Mouse (Mus musculus) ovary, postnatal 10 days (tissue): Measurements from ENCODE around the gene Clec2e.
"Not testable (repeated sequence)": the region's sequence is repeated elsewhere in the genome, so short reads cannot be mapped to it uniquely, and the experiment has no call there.

Source experiments
- DNase-seq: peaks from one replicate; pipeline ENCODE4 v3.0.0; 2022; ENCODE audit warnings: low spot score

Gene Clec2e

GRCm38 (mm10) chr6:129100794-129101193 lies at the start of gene Clec2e:
Gene Clec2e (minus strand): TSS chr6:129100913.
- not testable (repeated sequence) for DNase-seq

GRCm38 (mm10) chr6:129146812-129147211 lies 46.1 kb upstream of the Clec2e start:
- DNase-seq, result no peak

- no peak for DNase-seq
Measured at GRCm38 (mm10) chr6:129132604-129133341, 32.1 kb upstream of the Clec2e start.

DNA sequence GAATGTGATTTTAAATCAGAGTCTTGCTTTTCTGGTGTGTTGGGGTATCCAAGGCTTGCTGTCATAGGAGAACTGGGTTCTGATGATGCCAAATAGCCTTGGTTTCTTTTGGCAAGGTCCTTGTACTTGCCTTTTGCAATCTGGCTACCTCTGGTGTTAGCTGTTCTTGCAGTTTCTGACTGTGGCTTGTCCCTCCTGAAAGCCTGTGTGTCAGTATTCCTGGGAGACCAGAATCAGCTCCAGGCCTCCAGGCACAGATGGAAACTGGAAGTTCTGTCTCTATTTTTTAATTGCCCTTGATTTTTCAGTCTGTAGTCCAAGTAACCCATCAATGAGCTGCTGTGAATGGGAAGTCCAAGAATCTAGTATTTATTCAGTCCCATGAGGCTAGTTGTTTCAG lies 26.1 kb upstream of the Clec2e start:
- DNase-seq, result no peak

DNA sequence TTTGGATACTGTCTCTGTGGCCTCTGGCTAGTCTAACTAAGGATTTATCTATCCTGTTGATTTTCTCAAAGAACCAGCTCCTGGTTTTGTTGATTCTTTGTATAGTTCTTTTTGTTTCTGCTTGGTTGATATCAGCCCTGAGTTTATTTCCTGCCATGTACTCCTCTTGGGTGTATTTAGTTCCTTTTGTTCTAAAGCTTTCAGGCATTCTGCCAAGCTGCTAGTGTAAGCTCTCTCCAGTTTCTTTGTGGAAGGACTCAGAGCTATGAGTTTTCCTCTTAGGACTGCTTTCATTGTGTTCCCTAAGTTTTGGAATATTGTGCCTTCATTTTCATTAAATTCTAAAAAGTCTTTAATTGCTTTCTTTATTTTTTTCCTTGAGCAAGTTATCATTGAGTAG lies 23.8 kb upstream of the Clec2e start:
- not testable (repeated sequence) for DNase-seq

DNA sequence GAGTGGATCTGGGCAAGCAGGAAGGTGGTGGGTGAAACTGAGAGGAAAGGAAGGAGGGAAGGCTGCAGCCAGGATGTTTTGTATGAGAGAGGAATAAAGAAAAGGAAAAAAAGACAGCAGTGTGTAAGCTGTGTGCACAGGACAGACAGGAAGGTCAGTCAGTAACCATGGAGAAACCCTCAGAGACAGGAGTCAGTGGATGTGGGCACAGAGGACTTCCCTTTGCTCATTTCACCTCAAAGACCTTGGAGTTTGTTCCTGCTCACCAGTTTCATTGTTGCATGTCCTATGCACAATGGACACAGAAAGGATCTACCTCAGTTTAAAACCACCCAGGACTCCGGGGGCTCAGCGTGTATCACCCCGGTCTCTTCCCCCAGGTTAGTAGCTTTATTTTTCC lies 15.5 kb upstream of the Clec2e start:
- DNase-seq, result no peak

GRCm38 (mm10) chr6:129114237-129114636 lies 13.5 kb upstream of the Clec2e start:
- DNase-seq, result not testable (repeated sequence)

- no peak for DNase-seq
Measured at GRCm38 (mm10) chr6:129113769-129114168, 13.1 kb upstream of the Clec2e start.

DNA sequence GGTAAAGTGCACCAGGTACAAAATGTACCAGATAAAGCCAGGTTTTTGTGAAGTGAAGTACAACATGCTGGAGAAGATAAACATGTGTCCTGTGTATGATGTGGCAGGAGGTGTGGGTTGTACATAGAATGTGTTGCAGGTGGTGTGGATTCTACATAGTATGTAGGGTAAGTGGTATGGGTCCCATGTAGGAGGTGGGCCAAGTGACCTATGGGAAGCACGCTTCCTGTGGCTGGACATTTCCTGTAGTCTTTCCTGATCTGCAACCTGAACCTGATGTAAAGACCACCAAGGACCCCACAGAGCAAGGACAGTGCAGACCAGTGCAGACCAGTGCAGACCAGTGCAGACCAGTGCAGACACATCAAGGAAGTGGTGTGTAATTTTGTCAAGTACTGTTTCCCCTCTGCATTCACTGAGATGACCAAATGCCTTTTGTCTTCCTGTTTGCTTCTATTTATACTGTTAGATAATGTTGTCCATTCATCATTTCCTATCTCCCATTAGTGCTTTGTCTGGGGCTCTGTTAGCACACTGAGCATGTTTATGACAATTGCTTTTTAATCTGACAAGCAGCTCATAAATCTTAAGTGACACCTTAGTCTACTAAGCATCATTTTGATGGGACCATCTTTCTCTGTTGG lies 12.4 kb upstream of the Clec2e start:
- no peak for DNase-seq

DNA sequence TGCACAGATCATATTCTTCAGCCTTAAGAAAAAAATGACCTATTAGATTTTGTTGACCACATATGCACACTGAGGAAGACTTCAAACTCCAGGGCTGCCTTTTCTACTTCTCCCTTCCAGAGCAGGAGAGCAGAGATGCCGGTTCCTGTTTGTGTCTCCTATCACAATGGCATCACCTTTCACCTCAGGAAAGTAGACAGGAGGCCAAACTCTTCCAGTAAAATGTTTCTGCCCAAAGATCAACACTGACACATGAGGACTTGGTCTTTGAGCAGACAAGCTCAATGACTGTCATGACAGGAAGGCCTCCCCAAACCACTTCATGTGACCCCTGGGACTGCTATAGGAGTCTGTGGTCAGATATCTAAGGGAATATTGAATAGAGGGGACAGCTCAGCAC lies 11.8 kb upstream of the Clec2e start:
- no peak for DNase-seq

DNA sequence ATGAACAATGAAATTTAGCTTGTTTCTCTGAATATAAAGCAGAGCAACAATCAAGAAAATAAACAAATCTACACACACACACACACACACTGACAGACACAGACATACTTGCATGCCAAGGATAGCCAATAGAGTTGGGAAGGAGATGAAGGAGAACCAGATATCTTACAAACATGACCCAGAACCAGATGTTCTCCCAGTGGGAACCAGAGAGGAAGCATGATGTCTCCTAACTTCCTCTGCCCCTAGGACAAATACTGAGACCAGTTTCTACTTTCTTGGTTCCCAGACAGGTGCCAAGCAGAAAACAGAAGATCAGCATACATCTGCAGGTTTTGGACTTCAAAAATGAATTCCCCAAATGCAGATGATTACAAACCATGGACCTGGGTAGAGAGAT lies 7.2 kb upstream of the Clec2e start:
- no peak for DNase-seq

GRCm38 (mm10) chr6:129102858-129103555 lies 2.3 kb upstream of the Clec2e start:
- DNase-seq, result no peak

- DNase-seq, result no peak
Measured at GRCm38 (mm10) chr6:129101604-129102003, 891 bp upstream of the Clec2e start.

GRCm38 (mm10) chr6:129097929-129098328 lies 2.8 kb downstream of the Clec2e start:
- DNase-seq, result no peak

- DNase-seq, result no peak
Measured at GRCm38 (mm10) chr6:129095166-129095565, 5.5 kb downstream of the Clec2e start.

- DNase-seq, result not testable (repeated sequence)
Measured at GRCm38 (mm10) chr6:129088596-129088995, 12.1 kb downstream of the Clec2e start.

DNA sequence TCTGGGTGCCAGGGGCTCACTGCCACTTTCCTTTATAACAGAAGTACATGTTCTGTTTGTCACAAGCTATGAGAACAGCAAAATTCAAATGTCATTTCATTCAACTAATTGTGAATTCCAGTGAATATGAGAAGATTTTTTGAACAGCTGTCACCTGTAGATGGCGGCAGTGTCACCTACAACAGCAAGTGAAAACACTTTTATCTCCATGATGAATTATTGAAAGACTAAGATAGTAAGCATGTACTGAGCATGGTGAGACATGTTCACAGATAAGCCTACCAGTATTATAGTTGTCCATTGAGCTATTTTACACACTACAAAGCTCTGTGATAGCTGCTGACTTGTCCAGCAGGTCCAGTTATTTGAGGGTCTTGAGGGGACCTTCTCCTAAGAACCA lies 12.6 kb downstream of the Clec2e start:
- DNase-seq, result no peak

DNA sequence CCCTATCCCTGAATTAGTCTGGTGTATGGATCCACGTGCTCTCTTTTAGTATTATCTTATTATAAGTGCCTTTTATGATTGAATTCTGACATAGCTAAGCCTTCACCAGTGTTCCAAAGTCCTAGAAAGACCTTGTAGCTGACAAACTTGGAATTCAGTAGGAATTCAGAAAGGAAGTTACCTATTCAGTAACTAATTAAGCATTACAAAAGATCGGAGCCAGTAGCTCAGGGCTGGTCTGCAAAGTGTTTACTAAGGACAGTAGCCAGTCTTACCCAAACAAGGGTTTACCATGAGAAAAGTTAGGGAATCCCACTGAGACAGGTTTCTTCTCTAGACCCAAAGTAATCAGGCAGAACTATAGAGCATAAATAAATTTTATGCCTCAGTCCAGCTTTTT lies 14.7 kb downstream of the Clec2e start:
- not testable (repeated sequence) for DNase-seq

- DNase-seq, result no peak
Measured at GRCm38 (mm10) chr6:129085098-129085497, 15.6 kb downstream of the Clec2e start.

DNA sequence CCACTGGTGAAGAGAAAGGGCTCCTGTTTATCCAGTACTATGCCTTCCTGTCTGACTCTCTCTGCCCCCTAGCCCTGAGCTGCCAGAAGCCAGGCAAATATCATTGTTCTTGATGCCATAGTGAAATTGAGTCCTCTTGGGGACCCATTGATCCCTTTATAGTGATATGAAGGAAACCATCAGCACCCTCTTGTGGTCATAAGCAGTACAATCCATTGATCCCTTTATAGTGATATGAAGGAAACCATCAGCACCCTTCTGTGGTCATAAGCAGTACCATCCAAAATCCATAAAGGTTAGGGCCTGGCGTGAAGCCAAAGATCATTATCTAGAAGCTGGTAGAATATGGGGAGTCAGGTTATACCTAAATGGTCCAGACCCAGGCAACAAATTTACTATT lies 33.7 kb downstream of the Clec2e start:
- no peak for DNase-seq

DNA sequence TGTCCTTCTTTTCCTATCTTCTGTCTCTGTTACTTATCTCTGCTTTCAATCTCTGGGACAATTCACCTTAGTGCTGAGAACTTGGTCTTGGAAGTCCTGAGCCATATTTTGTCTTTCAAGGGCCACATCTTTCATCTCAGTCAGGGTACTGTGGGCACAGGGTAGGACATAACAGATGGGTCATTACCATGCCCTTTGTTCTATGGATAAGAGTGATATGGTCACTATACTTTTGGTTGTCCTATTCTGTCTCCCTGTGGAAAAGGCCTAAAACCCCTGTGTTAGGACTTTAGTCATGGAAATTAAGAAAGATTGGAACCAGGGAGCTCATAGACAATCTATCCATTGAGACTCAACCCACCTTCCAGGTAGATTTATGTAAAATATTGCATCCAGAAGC lies 34.2 kb downstream of the Clec2e start:
- no peak for DNase-seq

- DNase-seq, result no peak
Measured at GRCm38 (mm10) chr6:129065857-129066256, 34.9 kb downstream of the Clec2e start.

DNA sequence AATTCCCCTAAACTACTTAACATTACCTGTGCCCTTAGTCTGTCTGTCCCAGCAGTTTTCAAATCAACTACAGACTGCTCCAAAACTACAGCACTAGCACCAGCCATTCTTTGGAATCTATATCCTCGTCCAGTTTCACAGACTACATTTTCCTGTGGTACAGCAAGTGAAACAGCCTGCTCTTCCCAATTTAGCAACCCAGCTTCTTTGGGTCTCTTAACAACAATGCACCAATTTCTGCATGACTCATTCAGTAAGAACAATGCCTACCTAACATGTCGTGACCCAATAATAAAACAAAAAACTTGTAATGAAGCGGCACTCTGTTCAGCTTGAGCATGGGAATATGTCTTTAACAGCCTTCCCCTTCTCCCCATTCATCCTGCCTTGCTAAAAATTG lies 35.3 kb downstream of the Clec2e start:
- DNase-seq, result no peak
